Mouse (Mus musculus) heart, postnatal 0 days (tissue): ENCODE measurements at regions not wholly inside any gene's neighbourhood (a gene's known extent, or its start where the extent isn't known, plus 50 kb on each side); places are given as distances from the start of the nearest gene placed in this dataset.

Experiments used
- ATAC-seq: fragments of 200-750 bp; cut with Nextera tagmentation; 2 replicates; pipeline ENCODE4 v1.8.0; 2017; ENCODE audit warnings: low read depth, moderate number of reproducible peaks, moderate library complexity; ENCODE audit not compliant: insufficient read depth
- DNase-seq: peaks from one replicate; pipeline ENCODE4 v3.0.0-alpha.2; 2016; ENCODE audit warnings: low spot score
- H3K27ac ChIP-seq: fragments of 300-500 bp; sonication (generic); 2 replicates; pipeline ENCODE4 v1.5.1; 2014; ENCODE audit warnings: low read depth, mild to moderate bottlenecking
- H3K27me3 ChIP-seq: fragments of 300-500 bp; sonication (generic); 2 replicates; pipeline ENCODE4 v1.6.1; 2014; ENCODE audit warnings: low read length, mixed read lengths; ENCODE audit not compliant: control insufficient read depth, insufficient read depth
- H3K36me3 ChIP-seq: fragments of 300-500 bp; sonication (generic); replicated peaks from 2 replicates; pipeline ENCODE4 v1.6.1; 2014; ENCODE audit warnings: low read length, mixed read lengths; ENCODE audit not compliant: control insufficient read depth, insufficient read depth
- H3K4me1 ChIP-seq: fragments of 300-500 bp; sonication (generic); 2 replicates; pipeline ENCODE4 v1.6.1; 2014; ENCODE audit warnings: antibody characterized with exemption; ENCODE audit not compliant: control insufficient read depth, insufficient read depth
- H3K4me2 ChIP-seq: fragments of 300-500 bp; sonication (generic); 2 replicates; pipeline ENCODE4 v1.6.1; 2014; ENCODE audit warnings: low read depth, mild to moderate bottlenecking, low read length, moderate library complexity
- H3K4me3 ChIP-seq: fragments of 300-500 bp; sonication (generic); 2 replicates; pipeline ENCODE4 v1.5.1; 2014; ENCODE audit warnings: low read depth, low read length
- H3K9ac ChIP-seq: fragments of 300-500 bp; sonication (generic); replicated peaks from 2 replicates; pipeline ENCODE4 v1.6.1; 2014; ENCODE audit warnings: low read depth, low read length, mixed read lengths
- H3K9me3 ChIP-seq: fragments of 300-500 bp; sonication (generic); replicated peaks from 2 replicates; pipeline ENCODE4 v1.6.1; 2016; ENCODE audit warnings: low read length; ENCODE audit not compliant: control insufficient read depth
- CTCF ChIP-seq: IDR thresholded peaks from 2 replicates; pipeline ENCODE4 v1.5.1; 2016; ENCODE audit warnings: antibody characterized with exemption, control low read depth, low read depth
- EP300 ChIP-seq: IDR thresholded peaks from 2 replicates; pipeline ENCODE4 v1.6.1; 2016; ENCODE audit warnings: antibody characterized with exemption, low read depth
- WGBS: fragments of 180-500 bp; shearing (Covaris S2); extraction: QIAGEN DNeasy Blood & Tissue Kit; methylation state at CpG from one replicate; pipeline ENCODE4 v1.1.7; 2014; 5-methylcytosine and 5-hydroxymethylcytosine counted together

DNA sequence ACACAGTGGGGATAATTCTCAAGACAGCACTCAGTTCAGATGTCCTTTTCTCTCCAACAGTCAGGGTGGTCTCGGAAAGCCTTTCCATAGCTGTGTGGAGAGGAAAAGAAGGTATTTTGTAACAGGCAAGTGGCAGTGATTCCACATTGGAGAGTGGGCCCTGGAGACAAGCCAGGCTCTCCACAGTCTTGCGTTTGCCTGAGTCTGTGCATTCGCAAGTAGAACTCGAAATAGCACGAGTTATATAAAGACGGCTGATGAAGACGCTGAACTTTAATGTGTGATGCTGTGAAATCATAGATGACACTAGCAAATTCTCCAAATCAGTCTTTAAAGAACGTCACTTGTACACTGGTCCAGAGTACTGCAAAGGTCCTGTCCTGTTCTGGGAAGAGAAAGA lies 244.6 kb downstream of the Hivep2 start:
- no peak for ATAC-seq
- Histone ChIP-seq H3K4me2 (no peak overlapping the region), H3K36me3 (no peaks in the 10 kb centered on the region), H3K4me1 (peaks cover 9% of the 10 kb centered on the region; the same call in 1 of the 2 replicates), H3K4me3 (no peak overlapping the region), H3K27ac (no peak overlapping the region), H3K9ac (no peak overlapping the region), H3K9me3 (no peaks in the 10 kb centered on the region), H3K27me3 (no peaks in the 10 kb centered on the region)
- WGBS: 49% methylated on average over 8 of the region's 8 CpGs
- no peak for TF ChIP-seq CTCF
- no peak for TF ChIP-seq EP300
- DNase-seq: no peak

DNA sequence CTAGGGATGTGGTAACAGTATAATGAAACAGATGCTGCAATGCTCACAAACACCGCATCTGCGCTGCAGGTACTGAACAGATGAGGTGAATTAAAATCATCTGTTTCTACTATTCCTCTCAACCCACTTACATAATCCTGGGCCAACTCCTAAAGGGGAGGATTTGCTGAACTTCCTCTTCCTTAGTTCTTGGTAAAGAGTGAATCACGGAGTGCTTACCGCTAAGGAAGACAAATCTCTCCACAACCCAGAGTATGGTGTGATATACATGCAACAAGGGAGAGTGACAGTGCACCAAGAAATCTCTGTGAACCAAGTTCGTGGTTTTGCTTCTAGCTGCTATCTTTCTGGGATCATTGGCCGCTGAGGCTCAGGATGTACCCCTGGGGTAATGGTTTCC lies 244.2 kb downstream of the Hivep2 start:
- TF ChIP-seq CTCF (no peak), EP300 (no peak)
- Histone ChIP-seq H3K4me1 (peaks cover 9% of the 10 kb centered on the region; the same call in 1 of the 2 replicates), H3K4me3 (no peak overlapping the region), H3K9ac (no peak overlapping the region), H3K27ac (no peak overlapping the region), H3K9me3 (no peaks in the 10 kb centered on the region), H3K27me3 (no peaks in the 10 kb centered on the region), H3K36me3 (no peaks in the 10 kb centered on the region), H3K4me2 (no peak overlapping the region)
- ATAC-seq (no peak), DNase-seq (no peak)
- 82% methylated on average over 6 of the region's 6 CpGs for WGBS

DNA sequence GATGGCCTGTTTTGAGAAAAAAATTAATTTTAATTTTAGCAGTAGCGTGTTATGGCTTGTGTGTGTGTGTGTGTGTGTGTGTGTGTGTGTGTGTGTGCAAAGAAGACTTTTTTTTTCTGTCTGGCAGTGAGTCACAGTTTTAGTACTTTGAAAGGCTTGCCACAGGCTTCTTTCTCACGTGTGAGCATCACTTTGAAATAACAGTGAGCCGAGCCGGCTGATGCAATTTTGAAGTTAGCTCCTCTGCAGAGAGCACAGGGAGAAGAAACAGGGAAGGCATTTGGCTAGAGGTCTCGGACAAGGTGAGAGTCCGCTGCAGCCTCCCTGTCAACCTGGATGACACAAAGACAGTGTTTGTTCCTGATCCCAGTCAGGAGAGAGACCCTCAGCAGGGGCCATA lies 242.3 kb downstream of the Hivep2 start:
- DNase-seq (no peak), ATAC-seq (no peak)
- no peak overlapping the region for H3K4me2 ChIP-seq
- 68% methylated on average over 6 of the region's 6 CpGs for WGBS
- peaks cover 9% of the 10 kb centered on the region; the same call in 1 of the 2 replicates for H3K4me1 ChIP-seq
- no peaks in the 10 kb centered on the region for H3K9me3 ChIP-seq
- no peak overlapping the region for H3K9ac ChIP-seq
- no peaks in the 10 kb centered on the region for H3K36me3 ChIP-seq
- no peak overlapping the region for H3K4me3 ChIP-seq
- no peaks in the 10 kb centered on the region for H3K27me3 ChIP-seq
- no peak overlapping the region for H3K27ac ChIP-seq
- no peak for TF ChIP-seq CTCF
- no peak for TF ChIP-seq EP300

DNA sequence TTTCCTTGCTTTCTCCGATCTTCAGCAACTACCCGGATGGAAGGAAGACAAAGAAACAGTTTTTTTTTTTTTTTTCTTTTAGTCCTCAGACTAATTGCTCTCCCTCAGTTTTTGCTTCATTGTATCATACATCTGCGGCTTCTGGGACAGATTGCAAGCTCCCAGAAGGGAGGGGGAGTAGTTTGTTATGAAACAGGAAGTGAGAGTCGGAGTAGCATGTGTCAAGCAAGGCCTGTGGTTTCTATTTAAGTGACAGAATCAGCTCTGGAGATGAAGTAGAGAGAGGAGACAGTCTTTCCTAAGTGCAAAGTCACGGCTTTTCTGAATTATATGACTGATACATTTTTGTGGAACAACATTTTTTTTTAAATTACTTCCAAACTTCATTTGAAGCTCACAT lies 241.7 kb downstream of the Hivep2 start:
- 39% methylated on average over 5 of the region's 5 CpGs for WGBS
- no peaks in the 10 kb centered on the region for H3K27me3 ChIP-seq
- TF ChIP-seq EP300: no peak
- TF ChIP-seq CTCF: no peak
- no peak overlapping the region for H3K9ac ChIP-seq
- H3K9me3 ChIP-seq: no peaks in the 10 kb centered on the region
- ATAC-seq (no peak), DNase-seq (no peak)
- peaks cover 9% of the 10 kb centered on the region; the same call in 1 of the 2 replicates for H3K4me1 ChIP-seq
- no peak overlapping the region for H3K27ac ChIP-seq
- H3K36me3 ChIP-seq: no peaks in the 10 kb centered on the region
- no peak overlapping the region for H3K4me3 ChIP-seq
- H3K4me2 ChIP-seq: 0 out of 2 replicates have a peak overlapping the region, but pooled peaks have one; percentile 15

DNA sequence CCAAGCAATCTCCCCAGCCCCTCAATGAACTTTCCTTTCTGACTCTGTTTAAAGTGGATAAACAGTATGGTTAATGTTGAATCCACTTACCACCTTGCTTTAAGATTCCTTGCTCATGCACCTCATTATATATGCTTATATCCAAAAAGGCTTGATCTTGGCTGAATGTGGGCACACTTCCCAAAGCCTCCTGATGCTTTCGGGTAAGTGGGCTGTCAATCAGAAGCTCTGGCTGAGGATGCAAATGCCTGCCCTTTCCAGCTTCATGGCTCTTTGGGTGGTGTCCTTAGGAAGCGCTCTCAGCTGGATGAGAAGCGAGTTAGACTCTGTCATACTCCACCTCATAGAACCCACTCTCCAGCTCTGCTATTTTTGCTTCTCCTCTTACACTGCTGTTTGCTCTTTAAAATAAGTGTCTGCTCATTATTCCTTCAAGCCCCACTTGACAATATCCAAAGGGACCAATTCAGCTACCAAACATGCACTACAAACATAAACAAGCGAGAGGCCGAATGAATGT lies 241.2 kb downstream of the Hivep2 start:
- Histone ChIP-seq H3K27ac (no peak overlapping the region), H3K36me3 (no peaks in the 10 kb centered on the region), H3K9ac (no peak overlapping the region), H3K9me3 (no peaks in the 10 kb centered on the region), H3K4me1 (peaks cover 4% of the 10 kb centered on the region; the same call in 1 of the 2 replicates), H3K4me2 (0 out of 2 replicates have a peak overlapping the region, but pooled peaks have one; percentile 15), H3K27me3 (no peaks in the 10 kb centered on the region), H3K4me3 (no peak overlapping the region)
- ATAC-seq (no peak), DNase-seq (no peak)
- WGBS: 76% methylated on average over 5 of the region's 5 CpGs
- TF ChIP-seq EP300 (no peak), CTCF (no peak)
